Mouse (Mus musculus) megakaryocyte, embryonic 14.5 days (primary cell): ENCODE results near the gene Josd1. TPM values are rescaled to one million over a fixed set of nuclear protein-coding genes. Genes with fewer than 3 reads are reported as not detected.

Experiments
- H3K27me3 ChIP-seq: replicated peaks from 2 replicates; pipeline ENCODE3; 2012; ENCODE audit warnings: inconsistent platforms
- H3K36me3 ChIP-seq: replicated peaks from 2 replicates; pipeline ENCODE3; 2012; ENCODE audit warnings: low read length, inconsistent platforms, mixed read lengths
- H3K4me1 ChIP-seq: 2 replicates; pipeline ENCODE4 v1.6.1; 2012; ENCODE audit warnings: inconsistent platforms
- H3K4me3 ChIP-seq: replicated peaks from 2 replicates; pipeline ENCODE3; 2012; ENCODE audit warnings: moderate library complexity, mild to moderate bottlenecking, inconsistent platforms
- H3K9me3 ChIP-seq: 2 replicates; pipeline ENCODE4 v1.6.1; 2012; ENCODE audit warnings: inconsistent platforms
- FLI1 ChIP-seq: IDR thresholded peaks from 2 replicates; pipeline ENCODE4 v1.6.1; 2012; ENCODE audit warnings: low read length, inconsistent platforms, mixed read lengths
- GATA1 ChIP-seq: IDR thresholded peaks from 3 replicates; pipeline ENCODE4 v1.6.1; 2012; ENCODE audit warnings: mixed read lengths, low read length, inconsistent platforms, borderline replicate concordance
- polyA plus RNA-seq: library from polyadenylated mRNA; stranded (reverse); fragments of >175 nt; gene quantifications from 2 replicates; pipeline ENCODE4 v1.2.3, GENCODE M21; 2012; ENCODE audit warnings: low replicate concordance; ENCODE audit not compliant: insufficient read depth

Josd1 gene
- polyA plus RNA-seq, 1 experiment, result 5.4 TPM

- Histone ChIP-seq H3K36me3 (peaks cover 71% of the 10 kb centered on the region), H3K4me1 (peaks cover 51% of the 10 kb centered on the region), H3K9me3 (peaks cover 7% of the 10 kb centered on the region; the same call in 1 of the 2 replicates), H3K27me3 (no peaks in the 10 kb centered on the region), H3K4me3 (no peak overlapping the region)
- TF ChIP-seq GATA1, result no peak
- TF ChIP-seq FLI1, result no peak
Observed at GRCm38 (mm10) chr15:79664666-79665065, 23.1 kb downstream of the Josd1 start.

GRCm38 (mm10) chr15:79661852-79662251, 25.9 kb downstream of the Josd1 start:
- H3K4me1 ChIP-seq, result peaks cover 46% of the 10 kb centered on the region
- TF ChIP-seq FLI1 (no peak), GATA1 (no peak)
- peaks cover 53% of the 10 kb centered on the region for H3K36me3 ChIP-seq
- peaks cover 7% of the 10 kb centered on the region; the same call in 1 of the 2 replicates for H3K9me3 ChIP-seq
- H3K4me3 ChIP-seq, result no peak overlapping the region
- no peaks in the 10 kb centered on the region for H3K27me3 ChIP-seq

DNA sequence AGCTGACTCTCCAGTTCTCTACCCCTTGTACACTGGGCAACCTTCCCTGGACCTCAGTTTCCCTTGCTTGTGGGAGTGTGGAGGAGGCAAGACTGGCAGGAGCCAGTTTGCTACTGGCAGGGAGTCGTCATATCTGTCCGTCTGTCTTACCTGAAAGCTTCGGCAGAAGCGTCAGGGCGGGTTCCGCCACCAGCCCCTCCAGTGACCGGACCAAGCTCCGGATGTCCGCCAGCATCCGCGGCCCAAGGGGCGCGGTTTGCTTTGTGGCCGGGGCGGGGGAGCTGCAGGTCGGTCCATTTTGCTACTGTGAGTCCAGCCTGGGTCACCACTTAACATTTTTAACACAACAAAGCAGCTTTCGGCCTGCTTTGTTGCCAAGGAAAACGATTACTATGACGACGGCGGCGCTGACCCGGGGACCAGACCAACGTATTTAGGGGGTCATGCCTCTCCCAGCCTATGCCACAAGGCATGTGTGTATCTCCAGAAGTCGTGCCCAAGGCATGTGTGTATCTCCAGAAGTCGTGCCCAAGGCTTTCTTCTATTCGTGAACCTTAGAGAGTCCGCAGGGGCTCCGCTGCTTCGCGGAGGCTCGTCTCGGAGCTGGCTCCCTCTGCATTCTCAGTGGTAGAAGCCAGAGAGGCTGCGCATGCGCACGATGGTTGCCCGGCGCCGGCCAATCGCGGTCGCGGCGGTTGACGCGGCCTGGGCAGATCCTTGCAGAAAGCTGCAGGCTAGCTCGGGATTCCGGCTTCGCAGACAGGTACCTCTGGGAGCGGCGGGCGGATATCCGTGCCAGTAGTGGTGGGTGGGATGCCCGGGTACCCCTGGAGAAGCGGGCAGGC, 29.0 kb downstream of the Josd1 start, which contains the start of the genes Fam227a and Cby1:
Gene Fam227a (minus strand): TSS at position 426 of the 845 bp plus-strand sequence.
Gene Cby1 (plus strand): TSS at position 669 of the 845 bp plus-strand sequence.
- Histone ChIP-seq H3K4me3 (peak within 1 kb of the TSS; percentile 97), H3K27me3 (no peaks in the 10 kb centered on the region), H3K9me3 (peaks cover 7% of the 10 kb centered on the region; the same call in 1 of the 2 replicates), H3K36me3 (peaks cover 38% of the 10 kb centered on the region), H3K4me1 (peaks cover 48% of the 10 kb centered on the region)
- TF ChIP-seq GATA1 (no peak), FLI1 (no peak)

DNA sequence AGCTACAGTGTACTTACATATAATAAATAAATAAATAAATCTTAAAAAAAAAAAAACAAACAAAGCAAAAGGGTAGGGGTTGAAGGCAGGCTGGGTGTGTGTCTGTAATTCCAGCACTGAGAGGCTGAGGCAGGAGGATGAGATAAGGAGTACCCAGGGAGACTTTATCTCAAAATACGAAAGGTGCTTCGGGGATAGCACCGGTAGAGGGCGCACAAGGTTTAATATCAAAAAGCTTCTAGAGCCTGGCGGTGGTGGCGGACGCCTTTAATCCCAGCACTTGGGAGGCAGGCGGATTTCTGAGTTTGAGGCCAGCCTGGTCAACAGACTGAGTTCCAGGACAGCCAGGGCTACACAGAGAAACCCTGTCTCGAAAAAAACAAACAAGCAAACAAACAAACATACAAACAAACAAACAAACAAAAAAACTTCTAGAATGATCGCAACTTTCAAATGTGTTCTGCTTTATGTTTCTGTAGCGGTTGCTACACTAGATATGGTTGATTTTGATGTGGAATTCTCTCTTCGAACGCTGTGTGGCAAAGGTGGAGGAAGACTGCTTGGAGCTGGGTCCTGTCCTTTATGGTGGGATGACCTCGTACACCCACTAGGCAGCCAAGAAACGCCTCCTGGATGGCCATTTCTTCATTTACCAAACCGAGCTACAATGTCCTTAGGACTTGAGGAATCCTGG, 29.7 kb downstream of the Josd1 start:
- Histone ChIP-seq H3K36me3 (peaks cover 32% of the 10 kb centered on the region), H3K4me3 (peak overlapping the region; percentile 97), H3K4me1 (peaks cover 51% of the 10 kb centered on the region), H3K9me3 (peaks cover 7% of the 10 kb centered on the region; the same call in 1 of the 2 replicates), H3K27me3 (no peaks in the 10 kb centered on the region)
- TF ChIP-seq GATA1, result no peak
- no peak for TF ChIP-seq FLI1

GRCm38 (mm10) chr15:79656451-79656850, 31.3 kb downstream of the Josd1 start:
- Histone ChIP-seq H3K27me3 (no peaks in the 10 kb centered on the region), H3K4me3 (peak overlapping the region; percentile 50), H3K4me1 (peaks cover 53% of the 10 kb centered on the region), H3K36me3 (peaks cover 16% of the 10 kb centered on the region), H3K9me3 (peaks cover 3% of the 10 kb centered on the region; the same call in 1 of the 2 replicates)
- TF ChIP-seq GATA1 (no peak), FLI1 (no peak)

DNA sequence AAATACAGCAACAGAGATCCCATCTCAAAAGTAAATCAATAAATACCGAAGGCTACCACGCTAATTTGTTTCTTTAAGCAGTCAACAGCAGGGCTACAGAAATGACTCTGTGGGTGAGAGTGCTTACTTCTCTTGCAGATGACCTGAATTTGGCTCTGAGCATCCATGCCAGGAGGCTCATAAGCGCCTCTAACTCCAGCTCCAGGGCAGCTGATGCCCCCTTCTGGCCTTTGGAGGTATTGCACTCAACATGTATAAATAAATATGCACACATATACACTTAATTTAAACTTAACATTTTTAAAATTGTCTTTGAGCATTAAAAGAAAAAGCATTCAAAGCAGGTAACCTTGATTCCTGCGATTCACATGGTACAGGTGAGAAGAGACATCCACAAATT, 36.2 kb downstream of the Josd1 start:
- Histone ChIP-seq H3K4me1 (peaks cover 40% of the 10 kb centered on the region), H3K9me3 (no peaks in the 10 kb centered on the region), H3K4me3 (no peak overlapping the region), H3K27me3 (peaks cover 9% of the 10 kb centered on the region), H3K36me3 (peaks cover 7% of the 10 kb centered on the region)
- no peak for TF ChIP-seq GATA1
- TF ChIP-seq FLI1, result no peak

- no peaks in the 10 kb centered on the region for H3K9me3 ChIP-seq
Observed at GRCm38 (mm10) chr15:79650569-79650968, 37.1 kb downstream of the Josd1 start.

GRCm38 (mm10) chr15:79648130-79648529, 39.6 kb downstream of the Josd1 start:
- Histone ChIP-seq H3K9me3 (no peaks in the 10 kb centered on the region), H3K4me1 (peaks cover 32% of the 10 kb centered on the region), H3K36me3 (peaks cover 2% of the 10 kb centered on the region), H3K4me3 (peak overlapping the region; percentile 53), H3K27me3 (peaks cover 16% of the 10 kb centered on the region)
- TF ChIP-seq FLI1 (no peak), GATA1 (no peak)

More at GRCm38 (mm10) chr15:79650569-79650968, 37.1 kb downstream of the Josd1 start:
- Histone ChIP-seq H3K4me1 (peaks cover 36% of the 10 kb centered on the region), H3K27me3 (peaks cover 9% of the 10 kb centered on the region), H3K36me3 (peaks cover 2% of the 10 kb centered on the region), H3K4me3 (no peak overlapping the region)
- TF ChIP-seq GATA1 (no peak), FLI1 (no peak)

DNA sequence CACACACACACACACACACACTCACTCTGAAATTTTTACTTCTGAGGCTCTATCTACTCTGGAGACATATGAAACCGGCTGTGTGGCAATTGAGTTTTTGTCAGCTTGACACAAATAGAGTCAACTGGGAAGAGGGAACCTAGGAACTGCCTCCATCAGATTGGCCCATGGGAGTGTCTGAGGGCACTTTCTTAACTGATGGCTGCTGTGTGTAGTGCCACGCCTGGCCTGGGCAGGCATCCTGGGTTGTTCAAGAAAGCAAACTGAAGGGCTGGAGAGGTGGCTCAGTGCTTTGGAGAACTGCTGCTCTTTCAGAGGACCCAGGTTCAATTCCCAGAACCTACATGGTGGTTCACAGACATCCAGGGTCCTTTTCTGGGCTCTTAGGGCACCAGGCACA, 42.2 kb downstream of the Josd1 start:
- Histone ChIP-seq H3K4me1 (peaks cover 55% of the 10 kb centered on the region), H3K9me3 (no peaks in the 10 kb centered on the region), H3K4me3 (no peak overlapping the region), H3K27me3 (peaks cover 19% of the 10 kb centered on the region), H3K36me3 (peaks cover 14% of the 10 kb centered on the region)
- TF ChIP-seq FLI1, result no peak
- TF ChIP-seq GATA1, result no peak
